Mouse (Mus musculus) CH12.LX (cell line): ENCODE measurements around the gene Osbpl11. TPM values are rescaled to one million over a fixed set of nuclear protein-coding genes. Genes with fewer than 3 reads are reported as not detected.

Experiments
- DNase-seq: peaks from one replicate; pipeline ENCODE4 v3.0.0-alpha.2; 2013; ENCODE audit errors: extremely low read depth
- H3K27ac ChIP-seq: 2 replicates; pipeline ENCODE4 v1.5.1; 2012; ENCODE audit warnings: low read depth, mild to moderate bottlenecking, control low read depth, moderate library complexity; ENCODE audit not compliant: insufficient read depth
- H3K27me3 ChIP-seq: replicated peaks from 2 replicates; pipeline ENCODE3; 2012; ENCODE audit warnings: inconsistent platforms
- H3K36me3 ChIP-seq, 2 experiments: replicated peaks in 1 of 2; 2 replicates each; pipeline versions ENCODE3 to v1.6.1; 2012; ENCODE audit warnings: inconsistent platforms in 1 of 2, low read length in 1 of 2, mild to moderate bottlenecking in 1 of 2, mixed read lengths in 1 of 2, moderate library complexity in 1 of 2; ENCODE audit not compliant: control insufficient read depth in 1 of 2, insufficient read depth in 1 of 2
- H3K4me1 ChIP-seq, 2 experiments: 2 replicates each; pipeline ENCODE4 v1.6.1; 2012; ENCODE audit warnings: inconsistent platforms in 1 of 2, moderate library complexity in 1 of 2; ENCODE audit not compliant: insufficient read depth in 2 of 2, control insufficient read depth in 1 of 2
- H3K4me2 ChIP-seq: 2 replicates; pipeline ENCODE4 v1.6.1; 2012; ENCODE audit warnings: low read depth, mild to moderate bottlenecking, control low read depth; ENCODE audit not compliant: poor library complexity, insufficient read depth, severe bottlenecking
- H3K4me3 ChIP-seq, 3 experiments: fragments of 150-350 bp in 1 of 3; sonication (generic) in 1 of 3; replicated peaks in 1 of 3; 2 replicates each; pipeline versions ENCODE3 to v1.5.1; 2011 to 2012; ENCODE audit warnings: low read depth in 2 of 3, low read length in 2 of 3, mild to moderate bottlenecking in 2 of 3, moderate library complexity in 2 of 3, control low read depth in 1 of 3, improper control_type of control experiment in 1 of 3, inconsistent platforms in 1 of 3, mixed read lengths in 1 of 3; ENCODE audit not compliant: poor library complexity in 1 of 3
- H3K79me2 ChIP-seq: replicated peaks from 2 replicates; pipeline ENCODE4 v1.6.1; 2012; ENCODE audit warnings: mild to moderate bottlenecking, moderate library complexity; ENCODE audit not compliant: control insufficient read depth, poor library complexity, insufficient read depth, severe bottlenecking; ENCODE audit errors: extremely low read depth
- H3K9ac ChIP-seq: 2 replicates; pipeline ENCODE4 v1.6.1; 2012; ENCODE audit warnings: low read depth, mild to moderate bottlenecking, control low read depth, moderate library complexity; ENCODE audit not compliant: insufficient read depth
- H3K9me3 ChIP-seq: replicated peaks from 2 replicates; pipeline ENCODE3; 2012; ENCODE audit warnings: low read length, inconsistent platforms, mixed read lengths
- BHLHE40 ChIP-seq: IDR thresholded peaks from 2 replicates; pipeline ENCODE4 v1.6.1; 2011; ENCODE audit warnings: mild to moderate bottlenecking, low read depth, low read length, improper control_type of control experiment
- CHD2 ChIP-seq: IDR thresholded peaks from 2 replicates; pipeline ENCODE4 v1.6.1; 2011; ENCODE audit warnings: low read length, improper control_type of control experiment
- CTCF ChIP-seq, 2 experiments: IDR thresholded peaks in 1 of 2; conservative IDR thresholded peaks in 1 of 2; 2 replicates each; pipeline ENCODE4 v1.5.1; 2011 to 2012; ENCODE audit warnings: low read depth in 2 of 2, low read length in 2 of 2, improper control_type of control experiment in 1 of 2, inconsistent platforms in 1 of 2, mild to moderate bottlenecking in 1 of 2, moderate library complexity in 1 of 2
- ETS1 ChIP-seq: conservative IDR thresholded peaks from 2 replicates; pipeline ENCODE4 v1.6.1; 2012; ENCODE audit warnings: low read depth, mild to moderate bottlenecking, inconsistent platforms, low read length, improper control_type of control experiment, moderate library complexity
- GABPA ChIP-seq: IDR thresholded peaks from 2 replicates; pipeline ENCODE4 v1.6.1; 2012; ENCODE audit warnings: low read depth, low read length, improper control_type of control experiment, inconsistent platforms; ENCODE audit not compliant: insufficient replicate concordance
- HCFC1 ChIP-seq: IDR thresholded peaks from 2 replicates; pipeline ENCODE4 v1.6.1; 2012; ENCODE audit warnings: low read depth, mild to moderate bottlenecking, inconsistent platforms, low read length, improper control_type of control experiment
- JUN ChIP-seq: IDR thresholded peaks from 2 replicates; pipeline ENCODE4 v1.6.1; 2011; ENCODE audit warnings: low read depth, mild to moderate bottlenecking, low read length, improper control_type of control experiment, moderate library complexity; ENCODE audit not compliant: insufficient read depth
- JUND ChIP-seq: conservative IDR thresholded peaks from 2 replicates; pipeline ENCODE4 v1.6.1; 2011; ENCODE audit warnings: low read depth, low read length, improper control_type of control experiment
- MAFK ChIP-seq: IDR thresholded peaks from 2 replicates; pipeline ENCODE4 v1.6.1; 2011; ENCODE audit warnings: low read length, improper control_type of control experiment; ENCODE audit not compliant: insufficient replicate concordance
- MAX ChIP-seq: IDR thresholded peaks from 2 replicates; pipeline ENCODE4 v1.6.1; 2011; ENCODE audit warnings: low read length, improper control_type of control experiment
- MAZ ChIP-seq: IDR thresholded peaks from 2 replicates; pipeline ENCODE4 v1.6.1; 2012; ENCODE audit warnings: low read depth, mild to moderate bottlenecking, inconsistent platforms, low read length, improper control_type of control experiment, moderate library complexity
- MEF2A ChIP-seq: IDR thresholded peaks from 2 replicates; pipeline ENCODE4 v1.6.1; 2014; ENCODE audit warnings: low read depth, mild to moderate bottlenecking, inconsistent platforms, low read length, improper control_type of control experiment, borderline replicate concordance
- MXI1 ChIP-seq: IDR thresholded peaks from 2 replicates; pipeline ENCODE4 v1.6.1; 2011; ENCODE audit warnings: mild to moderate bottlenecking, low read depth, low read length, improper control_type of control experiment
- NELFE ChIP-seq: IDR thresholded peaks from 2 replicates; pipeline ENCODE4 v1.6.1; 2011; ENCODE audit warnings: low read depth, low read length, improper control_type of control experiment
- PAX5 ChIP-seq: IDR thresholded peaks from 2 replicates; pipeline ENCODE4 v1.6.1; 2012; ENCODE audit warnings: low read length, inconsistent platforms, mixed read lengths
- POLR2AphosphoS2 ChIP-seq: IDR thresholded peaks from 2 replicates; pipeline ENCODE4 v1.6.1; 2011; ENCODE audit warnings: low read depth, low read length, improper control_type of control experiment
- RAD21 ChIP-seq: IDR thresholded peaks from 2 replicates; pipeline ENCODE4 v1.6.1; 2011; ENCODE audit warnings: low read depth, mild to moderate bottlenecking, low read length, improper control_type of control experiment, moderate library complexity
- RCOR1 ChIP-seq: conservative IDR thresholded peaks from 2 replicates; pipeline ENCODE4 v1.6.1; 2012; ENCODE audit warnings: low read depth, mild to moderate bottlenecking, inconsistent platforms, low read length, improper control_type of control experiment
- SIN3A ChIP-seq: IDR thresholded peaks from 2 replicates; pipeline ENCODE4 v1.6.1; 2012; ENCODE audit warnings: low read length, improper control_type of control experiment, inconsistent platforms
- SMC3 ChIP-seq: IDR thresholded peaks from 2 replicates; pipeline ENCODE4 v1.6.1; 2011; ENCODE audit warnings: low read depth, low read length, improper control_type of control experiment
- TBP ChIP-seq: conservative IDR thresholded peaks from 2 replicates; pipeline ENCODE4 v1.6.1; 2011; ENCODE audit warnings: low read depth, low read length, improper control_type of control experiment
- UBTF ChIP-seq: IDR thresholded peaks from 2 replicates; pipeline ENCODE4 v1.6.1; 2012; ENCODE audit warnings: low read depth, mild to moderate bottlenecking, inconsistent platforms, low read length, improper control_type of control experiment, moderate library complexity
- USF1 ChIP-seq: IDR thresholded peaks from 2 replicates; pipeline ENCODE4 v1.6.1; 2014; ENCODE audit warnings: low read depth, mild to moderate bottlenecking, inconsistent platforms, low read length, improper control_type of control experiment
- ZC3H11A ChIP-seq: IDR thresholded peaks from 2 replicates; pipeline ENCODE4 v1.6.1; 2012; ENCODE audit warnings: low read depth, mild to moderate bottlenecking, inconsistent platforms, low read length, improper control_type of control experiment
- ZMIZ1 ChIP-seq: IDR thresholded peaks from 2 replicates; pipeline ENCODE4 v1.6.1; 2012; ENCODE audit warnings: low read depth, mild to moderate bottlenecking, inconsistent platforms, low read length, improper control_type of control experiment
- ZNF384 ChIP-seq: IDR thresholded peaks from 2 replicates; pipeline ENCODE4 v1.6.1; 2012; ENCODE audit warnings: low read depth, low read length, improper control_type of control experiment, inconsistent platforms
- dilution Hi-C: fragments of 300-500 bp; cut with MboI; formaldehyde crosslinking; loops from 2 replicates; pipeline ENCODE4 v1.14.3; 2020; ENCODE audit warnings: low sequenced_read_pairs; ENCODE audit not compliant: extremely low pct_unique_long_range_greater_than_20kb, extremely low pct_ligation_motif_present
- in situ Hi-C: fragments of 300-500 bp; cut with MboI; formaldehyde crosslinking; loops from 3 replicates; pipeline ENCODE4 v1.14.3; 2019; ENCODE audit warnings: low sequenced_read_pairs, low pct_ligation_motif_present, low pct_unique_long_range_greater_than_20kb, mixed read lengths
- polyA plus RNA-seq: library from polyadenylated mRNA; unstranded; fragments of >175 nt; gene quantifications from 2 replicates; pipeline ENCODE4 v1.2.1, GENCODE M21; 2012; ENCODE audit warnings: low read depth; ENCODE audit not compliant: insufficient read length
- total RNA-seq, 2 experiments: library from RNA; depleted of rRNA; stranded (reverse); fragments of 300-350 nt in 1 of 2; fragments of >200 nt in 1 of 2; gene quantifications; 2 replicates each; pipeline ENCODE4 v1.2.3; 2012 to 2014

Osbpl11 gene
- total and polyA plus RNA-seq, 3 experiments: 10.8 to 12.9 (median 11.4) TPM

DNA sequence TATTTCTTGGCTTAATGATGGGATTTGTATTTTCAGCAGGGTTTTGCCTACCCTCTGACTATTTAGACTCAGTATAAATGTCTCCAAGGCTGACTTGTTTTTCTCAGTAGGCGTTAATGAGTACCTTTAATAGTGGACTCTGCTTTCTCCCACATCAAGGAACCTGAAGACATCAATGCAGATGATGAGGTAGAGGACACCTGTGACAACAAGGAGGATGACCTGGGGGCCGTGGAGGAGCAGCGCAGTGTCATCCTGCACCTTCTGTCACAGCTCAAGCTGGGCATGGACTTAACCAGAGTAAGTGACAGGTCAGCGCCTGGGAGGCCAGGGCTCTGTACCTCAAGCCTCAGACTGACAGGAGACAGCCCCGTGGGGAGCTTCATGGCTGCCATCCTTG, 39.5 kb downstream of the Osbpl11 start:
- in situ Hi-C loops (no loop called here), dilution Hi-C loops (no loop called here)
- TF ChIP-seq NELFE (no peak), MAFK (no peak), RAD21 (no peak), ZC3H11A (no peak), SIN3A (no peak), POLR2AphosphoS2 (no peak), JUN (no peak), UBTF (no peak), TBP (no peak), BHLHE40 (no peak)
- peaks cover 25 to 67% of the 10 kb centered on the region in 2 experiments for H3K36me3 ChIP-seq
- DNase-seq: no peak
- no peaks in the 10 kb centered on the region for H3K4me1 ChIP-seq
- H3K27me3 ChIP-seq: no peaks in the 10 kb centered on the region
- H3K4me3 ChIP-seq: no peak overlapping the region
- no peak overlapping the region for H3K9ac ChIP-seq
- H3K79me2 ChIP-seq: no peaks in the 10 kb centered on the region
- no peak overlapping the region for H3K4me2 ChIP-seq
- H3K27ac ChIP-seq: no peak overlapping the region
- H3K9me3 ChIP-seq: no peaks in the 10 kb centered on the region

DNA sequence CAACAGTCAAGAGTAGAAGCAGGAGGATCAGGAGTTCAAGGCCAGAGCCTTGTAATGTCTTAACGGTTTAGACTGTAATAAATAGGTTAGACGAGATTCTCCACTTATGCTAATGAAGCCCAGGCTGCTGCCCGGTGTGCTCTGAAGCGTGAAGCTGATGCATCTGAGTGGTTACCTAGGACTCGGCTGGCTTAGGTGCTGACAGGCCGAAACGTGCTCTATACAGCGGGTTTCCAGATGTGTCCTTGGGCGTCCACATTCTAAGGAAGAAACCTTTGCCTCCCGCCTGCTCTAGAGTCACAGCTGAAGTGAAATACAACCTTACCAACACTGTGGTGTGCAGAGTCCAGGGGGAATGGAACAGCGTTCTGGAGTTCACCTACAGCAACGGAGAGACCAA, 49.3 kb downstream of the Osbpl11 start:
- TF ChIP-seq TBP (no peak), ZMIZ1 (no peak), HCFC1 (no peak), MEF2A (no peak), GABPA (no peak), PAX5 (no peak), USF1 (no peak), SMC3 (no peak), ETS1 (no peak), MXI1 (no peak), CHD2 (no peak), CTCF (conservative IDR thresholded peaks at IDR 0.05 in 1 of 2, IDR thresholded peaks at IDR 0.05 in 1 of 2; ENCODE audit: low read depth in 2 of 2, low read length in 2 of 2) (no peak), BHLHE40 (no peak), MAX (no peak), MAZ (no peak), RCOR1 (no peak), ZNF384 (no peak), JUND (no peak)
- Histone ChIP-seq H3K27me3 (no peaks in the 10 kb centered on the region), H3K79me2 (no peaks in the 10 kb centered on the region), H3K9me3 (no peaks in the 10 kb centered on the region), H3K27ac (no peak overlapping the region), H3K4me1 (peaks cover 0 to 12% of the 10 kb centered on the region in 2 experiments; a peak in 3 of 4 replicates), H3K4me3 (no peak overlapping the region), H3K9ac (no peak overlapping the region), H3K4me2 (no peak overlapping the region), H3K36me3 (peaks cover 24 to 77% of the 10 kb centered on the region in 2 experiments)
- in situ Hi-C loops: no loop called here
- dilution Hi-C loops: no loop called here
- no peak for DNase-seq
